Mouse (Mus musculus): ENCODE data around the gene Cox4i1. TPM values are rescaled to one million over a fixed set of nuclear protein-coding genes. Genes with fewer than 3 reads are reported as not detected.

Cox4i1 gene
- polyA plus RNA-seq, 1 experiment: 1,270 TPM

- no peaks in the 10 kb centered on the region for H3K79me3 ChIP-seq (ENCODE audit: low read depth)
- no peaks in the 10 kb centered on the region for H3K36me3 ChIP-seq (ENCODE audit: control insufficient read depth, insufficient read depth)
- H3K79me2 ChIP-seq (ENCODE audit: control insufficient read depth, insufficient read depth): no peaks in the 10 kb centered on the region
- H3K4me3 ChIP-seq (ENCODE audit: insufficient read depth, poor library complexity, severe bottlenecking): no peak overlapping the region
- TF ChIP-seq MAX (IDR thresholded peaks at IDR 0.05) (no peak), CTCF (IDR thresholded peaks at IDR 0.05; ENCODE audit: control insufficient read depth, insufficient read depth, insufficient read length) (no peak), MYOD1 (IDR thresholded peaks at IDR 0.05; ENCODE audit: control insufficient read depth, insufficient read length, low read depth) (no peak), MYOG (IDR thresholded peaks at IDR 0.05; ENCODE audit: control insufficient read depth, extremely low read depth, insufficient read length) (no peak), USF1 (IDR thresholded peaks at IDR 0.05; ENCODE audit: low read depth) (no peak), CEBPB (IDR thresholded peaks at IDR 0.05; ENCODE audit: low read depth) (no peak), FOSL1 (IDR thresholded peaks at IDR 0.05; ENCODE audit: insufficient read depth, low read length, poor library complexity, severe bottlenecking) (no peak)
- H3ac ChIP-seq (ENCODE audit: control insufficient read depth, insufficient read length, low read depth): no peak overlapping the region
- H3K27me3 ChIP-seq (ENCODE audit: control insufficient read depth, insufficient read depth, insufficient read length): peaks cover 64% of the 10 kb centered on the region
These were observed 16.1 kb downstream of the Cox4i1 start for GRCm38 (mm10) chr8:120684082-120684481.

DNA sequence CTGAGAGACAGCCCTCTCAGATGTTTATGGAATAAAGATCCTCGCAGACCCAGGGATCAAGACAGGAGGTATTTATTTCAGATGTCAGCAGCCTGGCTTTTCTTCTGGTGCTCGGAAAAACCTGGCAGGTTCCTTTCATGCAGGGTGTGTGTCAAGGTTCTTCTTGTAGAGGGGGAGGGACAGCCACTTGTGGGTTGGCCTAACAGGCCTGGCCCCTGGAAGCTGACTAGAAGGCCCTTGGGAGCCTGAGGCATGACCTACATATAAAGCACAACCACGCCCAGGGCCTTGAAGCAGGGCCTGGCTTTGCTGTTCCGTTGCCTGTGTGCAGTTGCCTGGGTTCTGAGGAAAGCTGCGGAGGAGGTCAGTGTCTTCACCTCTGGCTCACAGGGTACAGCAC is 17.1 kb downstream of the Cox4i1 start:
- Histone ChIP-seq H3ac (ENCODE audit: control insufficient read depth, insufficient read length, low read depth) (no peak overlapping the region), H3K79me3 (ENCODE audit: low read depth) (no peaks in the 10 kb centered on the region), H3K4me3 (ENCODE audit: insufficient read depth, poor library complexity, severe bottlenecking) (no peak overlapping the region), H3K27me3 (ENCODE audit: control insufficient read depth, insufficient read depth, insufficient read length) (peaks cover 70% of the 10 kb centered on the region), H3K36me3 (ENCODE audit: control insufficient read depth, insufficient read depth) (no peaks in the 10 kb centered on the region), H3K79me2 (ENCODE audit: control insufficient read depth, insufficient read depth) (no peaks in the 10 kb centered on the region)
- TF ChIP-seq FOSL1 (IDR thresholded peaks at IDR 0.05; ENCODE audit: insufficient read depth, low read length, poor library complexity, severe bottlenecking) (no peak), CEBPB (IDR thresholded peaks at IDR 0.05; ENCODE audit: low read depth) (no peak), MYOD1 (IDR thresholded peaks at IDR 0.05; ENCODE audit: control insufficient read depth, insufficient read length, low read depth) (no peak), MYOG (IDR thresholded peaks at IDR 0.05; ENCODE audit: control insufficient read depth, extremely low read depth, insufficient read length) (no peak), USF1 (IDR thresholded peaks at IDR 0.05; ENCODE audit: low read depth) (no peak)

GRCm38 (mm10) chr8:120685591-120685990 is 17.6 kb downstream of the Cox4i1 start:
- Histone ChIP-seq H3K79me2 (ENCODE audit: control insufficient read depth, insufficient read depth) (no peaks in the 10 kb centered on the region), H3K27me3 (ENCODE audit: control insufficient read depth, insufficient read depth, insufficient read length) (peaks cover 72% of the 10 kb centered on the region), H3ac (ENCODE audit: control insufficient read depth, insufficient read length, low read depth) (no peak overlapping the region), H3K4me3 (ENCODE audit: insufficient read depth, poor library complexity, severe bottlenecking) (no peak overlapping the region), H3K79me3 (ENCODE audit: low read depth) (no peaks in the 10 kb centered on the region), H3K36me3 (ENCODE audit: control insufficient read depth, insufficient read depth) (no peaks in the 10 kb centered on the region)
- TF ChIP-seq MAX (IDR thresholded peaks at IDR 0.05) (no peak), CTCF (IDR thresholded peaks at IDR 0.05; ENCODE audit: control insufficient read depth, insufficient read depth, insufficient read length) (no peak), CEBPB (IDR thresholded peaks at IDR 0.05; ENCODE audit: low read depth) (no peak), FOSL1 (IDR thresholded peaks at IDR 0.05; ENCODE audit: insufficient read depth, low read length, poor library complexity, severe bottlenecking) (no peak), MYOG (IDR thresholded peaks at IDR 0.05; ENCODE audit: control insufficient read depth, extremely low read depth, insufficient read length) (no peak), USF1 (IDR thresholded peaks at IDR 0.05; ENCODE audit: low read depth) (no peak), MYOD1 (IDR thresholded peaks at IDR 0.05; ENCODE audit: control insufficient read depth, insufficient read length, low read depth) (no peak)

DNA sequence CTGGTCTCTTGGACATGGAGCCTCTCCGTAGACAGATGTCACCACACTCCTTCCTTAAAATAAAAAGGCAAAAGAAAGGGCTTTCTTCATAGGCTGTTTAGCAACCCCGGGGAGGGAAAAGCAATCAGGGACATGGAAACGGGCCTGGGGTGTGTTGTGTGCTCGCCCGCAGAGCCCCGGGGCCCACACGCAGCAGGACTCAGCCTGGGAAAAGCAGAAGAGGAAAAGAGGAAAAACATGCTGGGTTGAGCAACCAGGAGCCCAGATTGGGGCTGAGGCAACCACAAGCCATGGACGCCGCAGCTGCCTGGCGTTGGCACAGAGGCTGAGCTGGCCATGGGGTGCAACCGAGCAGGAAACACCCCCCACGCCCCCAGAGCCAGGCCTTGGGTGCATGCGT is 18.0 kb downstream of the Cox4i1 start:
- H3K27me3 ChIP-seq (ENCODE audit: control insufficient read depth, insufficient read depth, insufficient read length): peaks cover 71% of the 10 kb centered on the region
- H3K79me2 ChIP-seq (ENCODE audit: control insufficient read depth, insufficient read depth): no peaks in the 10 kb centered on the region
- TF ChIP-seq MYOG (IDR thresholded peaks at IDR 0.05; ENCODE audit: control insufficient read depth, extremely low read depth, insufficient read length) (no peak), FOSL1 (IDR thresholded peaks at IDR 0.05; ENCODE audit: insufficient read depth, low read length, poor library complexity, severe bottlenecking) (no peak), MAX (IDR thresholded peaks at IDR 0.05) (no peak), USF1 (IDR thresholded peaks at IDR 0.05; ENCODE audit: low read depth) (no peak), CEBPB (IDR thresholded peaks at IDR 0.05; ENCODE audit: low read depth) (no peak), MYOD1 (IDR thresholded peaks at IDR 0.05; ENCODE audit: control insufficient read depth, insufficient read length, low read depth) (no peak), CTCF (IDR thresholded peaks at IDR 0.05; ENCODE audit: control insufficient read depth, insufficient read depth, insufficient read length) (no peak)

DNA sequence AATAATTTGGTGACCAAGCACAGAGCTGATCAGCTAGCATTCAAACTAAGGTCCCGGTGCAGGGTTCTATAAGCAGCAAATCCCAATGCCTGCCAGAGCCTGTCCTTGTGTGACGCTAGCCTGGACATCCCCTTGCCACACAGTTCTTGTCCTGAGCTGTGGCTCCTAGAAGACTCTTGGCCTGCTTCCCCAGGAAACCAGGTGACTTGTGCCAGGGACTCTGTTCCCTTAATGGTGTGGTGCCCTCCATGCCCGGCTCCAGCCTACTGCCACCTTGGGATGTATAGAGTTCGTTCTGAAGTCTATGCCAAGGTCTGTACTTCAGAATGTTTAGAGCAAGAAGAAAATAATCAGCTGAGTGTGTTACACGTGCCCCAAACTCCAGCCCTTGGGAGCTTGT is 18.6 kb downstream of the Cox4i1 start:
- no peaks in the 10 kb centered on the region for H3K79me3 ChIP-seq (ENCODE audit: low read depth)
- no peaks in the 10 kb centered on the region for H3K36me3 ChIP-seq (ENCODE audit: control insufficient read depth, insufficient read depth)
- no peaks in the 10 kb centered on the region for H3K79me2 ChIP-seq (ENCODE audit: control insufficient read depth, insufficient read depth)
- TF ChIP-seq USF1 (IDR thresholded peaks at IDR 0.05; ENCODE audit: low read depth): no peak
- no peak for TF ChIP-seq CTCF (IDR thresholded peaks at IDR 0.05; ENCODE audit: control insufficient read depth, insufficient read depth, insufficient read length)
- TF ChIP-seq FOSL1 (IDR thresholded peaks at IDR 0.05; ENCODE audit: insufficient read depth, low read length, poor library complexity, severe bottlenecking): no peak
- H3K27me3 ChIP-seq (ENCODE audit: control insufficient read depth, insufficient read depth, insufficient read length): peaks cover 66% of the 10 kb centered on the region
- H3K4me3 ChIP-seq (ENCODE audit: insufficient read depth, poor library complexity, severe bottlenecking): no peak overlapping the region
- no peak overlapping the region for H3ac ChIP-seq (ENCODE audit: control insufficient read depth, insufficient read length, low read depth)

More for the DNA sequence above, 18.0 kb downstream of the Cox4i1 start:
- no peak overlapping the region for H3K4me3 ChIP-seq (ENCODE audit: insufficient read depth, poor library complexity, severe bottlenecking)
- no peak overlapping the region for H3ac ChIP-seq (ENCODE audit: control insufficient read depth, insufficient read length, low read depth)
- no peaks in the 10 kb centered on the region for H3K36me3 ChIP-seq (ENCODE audit: control insufficient read depth, insufficient read depth)
- H3K79me3 ChIP-seq (ENCODE audit: low read depth): no peaks in the 10 kb centered on the region

DNA sequence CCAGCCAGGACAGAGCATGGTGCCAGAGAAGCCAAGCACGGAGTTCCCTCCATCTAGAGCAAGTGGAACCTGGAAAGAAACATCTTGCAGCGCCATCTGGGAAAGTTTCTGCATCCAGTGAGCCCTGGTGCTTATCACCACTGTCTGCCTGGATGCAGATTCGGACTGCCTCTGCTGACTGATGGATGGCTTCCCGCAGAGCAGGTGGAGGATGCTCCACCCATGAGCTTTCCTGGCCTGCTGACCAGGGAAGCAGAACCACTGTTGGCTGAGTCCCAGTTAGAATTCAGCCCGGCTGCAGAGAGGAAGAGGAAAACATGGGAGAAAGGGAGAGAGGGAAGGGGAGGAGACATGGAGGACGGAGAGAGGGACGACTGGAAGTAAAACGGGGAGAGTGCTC is 19.8 kb downstream of the Cox4i1 start:
- Histone ChIP-seq H3K27me3 (ENCODE audit: control insufficient read depth, insufficient read depth, insufficient read length) (peaks cover 65% of the 10 kb centered on the region), H3K36me3 (ENCODE audit: control insufficient read depth, insufficient read depth) (no peaks in the 10 kb centered on the region), H3K4me3 (ENCODE audit: insufficient read depth, poor library complexity, severe bottlenecking) (no peak overlapping the region), H3K79me2 (ENCODE audit: control insufficient read depth, insufficient read depth) (no peaks in the 10 kb centered on the region), H3K79me3 (ENCODE audit: low read depth) (no peaks in the 10 kb centered on the region), H3ac (ENCODE audit: control insufficient read depth, insufficient read length, low read depth) (no peak overlapping the region)
- TF ChIP-seq FOSL1 (IDR thresholded peaks at IDR 0.05; ENCODE audit: insufficient read depth, low read length, poor library complexity, severe bottlenecking) (no peak), MYOD1 (IDR thresholded peaks at IDR 0.05; ENCODE audit: control insufficient read depth, insufficient read length, low read depth) (no peak), CEBPB (IDR thresholded peaks at IDR 0.05; ENCODE audit: low read depth) (no peak), MYOG (IDR thresholded peaks at IDR 0.05; ENCODE audit: control insufficient read depth, extremely low read depth, insufficient read length) (no peak), MAX (IDR thresholded peaks at IDR 0.05) (no peak), USF1 (IDR thresholded peaks at IDR 0.05; ENCODE audit: low read depth) (no peak), CTCF (IDR thresholded peaks at IDR 0.05; ENCODE audit: control insufficient read depth, insufficient read depth, insufficient read length) (no peak)

Measured in C2C12 (cell line).